Mouse (Mus musculus) MEL (cell line): ENCODE results near the gene Scn1a. TPM values are rescaled to one million over a fixed set of nuclear protein-coding genes. Genes with fewer than 3 reads are reported as not detected.

Experiments used
- DNase-seq: peaks from one replicate; pipeline ENCODE4 v3.0.0; 2011; ENCODE audit warnings: low read depth, low spot score
- H3K27ac ChIP-seq: 2 replicates; pipeline ENCODE4 v1.5.1; 2012; ENCODE audit warnings: low read depth, mild to moderate bottlenecking, control low read depth, low read length, moderate library complexity; ENCODE audit not compliant: control insufficient read depth
- H3K27me3 ChIP-seq, 2 experiments: fragments of 150-350 bp in 1 of 2; sonication (generic) in 1 of 2; 2 replicates each; pipeline ENCODE4 v1.6.1; 2012; ENCODE audit warnings: low read length in 2 of 2, mild to moderate bottlenecking in 2 of 2, improper control_type of control experiment in 1 of 2, moderate library complexity in 1 of 2; ENCODE audit not compliant: insufficient read depth in 2 of 2, control insufficient read depth in 1 of 2
- H3K36me3 ChIP-seq, 2 experiments: 2 replicates each; pipeline ENCODE4 v1.6.1; 2012 to 2014; ENCODE audit warnings: low read length in 2 of 2, improper control_type of control experiment in 1 of 2, inconsistent platforms in 1 of 2, mild to moderate bottlenecking in 1 of 2; ENCODE audit not compliant: insufficient read depth in 2 of 2, control insufficient read depth in 1 of 2
- H3K4me1 ChIP-seq, 2 experiments: fragments of 150-350 bp in 1 of 2; sonication (generic) in 1 of 2; 2 replicates each; pipeline ENCODE4 v1.6.1; 2012; ENCODE audit warnings: low read length in 2 of 2, improper control_type of control experiment in 1 of 2, mild to moderate bottlenecking in 1 of 2; ENCODE audit not compliant: insufficient read depth in 2 of 2, control insufficient read depth in 1 of 2
- H3K4me3 ChIP-seq, 2 experiments: fragments of 150-350 bp in 1 of 2; sonication (generic) in 1 of 2; 2 replicates each; pipeline ENCODE4 v1.5.1; 2012; ENCODE audit warnings: low read depth in 2 of 2, low read length in 2 of 2, mild to moderate bottlenecking in 2 of 2, moderate library complexity in 2 of 2, control low read depth in 1 of 2, improper control_type of control experiment in 1 of 2; ENCODE audit not compliant: control insufficient read depth in 1 of 2, insufficient read depth in 1 of 2
- H3K79me2 ChIP-seq: 2 replicates; pipeline ENCODE4 v1.6.1; 2012; ENCODE audit warnings: mild to moderate bottlenecking, low read length, moderate library complexity; ENCODE audit not compliant: control insufficient read depth, poor library complexity, insufficient read depth
- H3K9ac ChIP-seq: 2 replicates; pipeline ENCODE4 v1.6.1; 2012; ENCODE audit warnings: low read depth, mild to moderate bottlenecking, control low read depth, low read length, moderate library complexity; ENCODE audit not compliant: control insufficient read depth, poor library complexity, severe bottlenecking
- H3K9me3 ChIP-seq: fragments of 150-350 bp; sonication (generic); replicated peaks from 2 replicates; pipeline ENCODE4 v1.6.1; 2012; ENCODE audit warnings: mild to moderate bottlenecking, low read length, improper control_type of control experiment, moderate library complexity; ENCODE audit not compliant: insufficient read depth
- CHD1 ChIP-seq: IDR thresholded peaks from 2 replicates; pipeline ENCODE4 v1.6.1; 2012; ENCODE audit warnings: low read depth, mild to moderate bottlenecking, inconsistent platforms, low read length, improper control_type of control experiment
- EP300 ChIP-seq, 2 experiments: IDR thresholded peaks; 2 replicates each; pipeline ENCODE4 v1.6.1; 2011; ENCODE audit warnings: improper control_type of control experiment in 2 of 2, low read length in 2 of 2, low read depth in 1 of 2, mild to moderate bottlenecking in 1 of 2
- GABPA ChIP-seq: IDR thresholded peaks from 2 replicates; pipeline ENCODE4 v1.6.1; 2012; ENCODE audit warnings: low read depth, mild to moderate bottlenecking, inconsistent platforms, low read length, improper control_type of control experiment, moderate library complexity
- GATA1 ChIP-seq: IDR thresholded peaks from 2 replicates; pipeline ENCODE4 v1.6.1; 2011; ENCODE audit warnings: low read depth, low read length, improper control_type of control experiment
- HCFC1 ChIP-seq: IDR thresholded peaks from 2 replicates; pipeline ENCODE4 v1.6.1; 2012; ENCODE audit warnings: low read depth, mild to moderate bottlenecking, inconsistent platforms, low read length, improper control_type of control experiment, moderate library complexity
- JUND ChIP-seq: IDR thresholded peaks from 2 replicates; pipeline ENCODE4 v1.6.1; 2011; ENCODE audit warnings: low read depth, mild to moderate bottlenecking, improper control_type of control experiment, low read length
- MAFK ChIP-seq: IDR thresholded peaks from 2 replicates; pipeline ENCODE4 v1.6.1; 2011; ENCODE audit warnings: low read depth, mild to moderate bottlenecking, low read length, improper control_type of control experiment, borderline replicate concordance
- MAX ChIP-seq: IDR thresholded peaks from 2 replicates; pipeline ENCODE4 v1.6.1; 2011; ENCODE audit warnings: low read length, improper control_type of control experiment
- MYC ChIP-seq: IDR thresholded peaks from 2 replicates; pipeline ENCODE4 v1.6.1; 2011; ENCODE audit warnings: low read depth, mild to moderate bottlenecking, low read length, improper control_type of control experiment, moderate library complexity
- NELFE ChIP-seq: IDR thresholded peaks from 2 replicates; pipeline ENCODE4 v1.6.1; 2011; ENCODE audit warnings: low read depth, low read length, improper control_type of control experiment
- POLR2AphosphoS2 ChIP-seq: IDR thresholded peaks from 2 replicates; pipeline ENCODE4 v1.6.1; 2011; ENCODE audit warnings: low read length, improper control_type of control experiment
- POLR2AphosphoS5 ChIP-seq: IDR thresholded peaks from 2 replicates; pipeline ENCODE4 v1.6.1; 2012; ENCODE audit warnings: low read depth, borderline replicate concordance, mild to moderate bottlenecking, inconsistent platforms, low read length, moderate library complexity, mixed read lengths
- RCOR1 ChIP-seq: IDR thresholded peaks from 2 replicates; pipeline ENCODE4 v1.6.1; 2012; ENCODE audit warnings: low read depth, mild to moderate bottlenecking, inconsistent platforms, low read length, improper control_type of control experiment
- SIN3A ChIP-seq: IDR thresholded peaks from 2 replicates; pipeline ENCODE4 v1.6.1; 2012; ENCODE audit warnings: low read length, improper control_type of control experiment, inconsistent platforms
- TAL1 ChIP-seq: IDR thresholded peaks from 2 replicates; pipeline ENCODE4 v1.6.1; 2012; ENCODE audit warnings: mild to moderate bottlenecking, inconsistent platforms, low read length, moderate library complexity, mixed read lengths
- TBP ChIP-seq: IDR thresholded peaks from 2 replicates; pipeline ENCODE4 v1.8.0; 2011; ENCODE audit warnings: low read depth, low read length, improper control_type of control experiment
- TCF12 ChIP-seq: IDR thresholded peaks from 2 replicates; pipeline ENCODE4 v1.6.1; 2014; ENCODE audit warnings: low read depth, mild to moderate bottlenecking, inconsistent platforms, low read length, improper control_type of control experiment, moderate library complexity
- UBTF ChIP-seq: IDR thresholded peaks from 2 replicates; pipeline ENCODE4 v1.6.1; 2012; ENCODE audit warnings: low read depth, mild to moderate bottlenecking, inconsistent platforms, low read length, improper control_type of control experiment, moderate library complexity, borderline replicate concordance; ENCODE audit not compliant: insufficient read depth
- ZC3H11A ChIP-seq: IDR thresholded peaks from 2 replicates; pipeline ENCODE4 v1.6.1; 2012; ENCODE audit warnings: low read depth, mild to moderate bottlenecking, inconsistent platforms, low read length, improper control_type of control experiment
- ZKSCAN1 ChIP-seq: IDR thresholded peaks from 2 replicates; pipeline ENCODE4 v1.6.1; 2012; ENCODE audit warnings: low read depth, mild to moderate bottlenecking, inconsistent platforms, low read length, improper control_type of control experiment, moderate library complexity
- polyA plus RNA-seq, 2 experiments: library from polyadenylated mRNA; stranded (reverse) in 1 of 2; unstranded in 1 of 2; fragments of >175 nt in 1 of 2; fragments of >200 nt in 1 of 2; gene quantifications; 2 replicates each; pipeline versions ENCODE4 v1.2.1 to v1.2.4; 2012; ENCODE audit warnings: low replicate concordance in 2 of 2, low read depth in 1 of 2; ENCODE audit not compliant: insufficient read length in 2 of 2, insufficient read depth in 1 of 2, missing spikeins in 1 of 2
- total RNA-seq: library from RNA; depleted of rRNA; stranded (reverse); fragments of 300-350 nt; gene quantifications from 2 replicates; pipeline ENCODE4 v1.2.3, GENCODE M21; 2012

Gene Scn1a
- total and polyA plus RNA-seq, 3 experiments, result not detected

DNA sequence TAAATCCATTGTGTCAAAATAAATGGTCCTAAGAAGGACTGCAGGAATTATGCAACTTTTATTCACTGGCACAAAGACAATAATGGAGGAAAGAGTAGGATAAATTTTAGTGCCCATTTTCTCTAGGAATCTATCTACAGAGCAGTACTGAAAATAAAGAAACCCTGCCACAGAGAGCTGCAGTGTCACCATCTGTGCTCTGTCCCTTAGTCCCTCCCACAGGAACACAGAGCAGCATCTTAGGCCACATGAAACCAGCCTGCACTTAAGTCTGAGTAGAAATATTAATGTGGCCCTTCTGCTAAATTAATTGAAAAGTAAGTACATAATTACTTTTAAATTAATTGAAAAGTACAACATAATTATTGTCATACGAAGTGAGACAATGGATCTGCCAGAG lies 196.6 kb downstream of the Scn1a start:
- H3K36me3 ChIP-seq, result no peaks in the 10 kb centered on the region
- no peaks in the 10 kb centered on the region for H3K79me2 ChIP-seq
- H3K9ac ChIP-seq, result no peak overlapping the region
- no peak for DNase-seq
- no peaks in the 10 kb centered on the region for H3K9me3 ChIP-seq
- no peaks in the 10 kb centered on the region for H3K27me3 ChIP-seq
- H3K27ac ChIP-seq, result no peak overlapping the region
- no peak for TF ChIP-seq ZKSCAN1
- no peak overlapping the region for H3K4me3 ChIP-seq
- H3K4me1 ChIP-seq, result no peaks in the 10 kb centered on the region

- DNase-seq, result no peak
- H3K4me3 ChIP-seq, result no peak overlapping the region
- no peak overlapping the region for H3K9ac ChIP-seq
- TF ChIP-seq MAX, result no peak
- no peak for TF ChIP-seq HCFC1
- TF ChIP-seq MAFK, result no peak
- TF ChIP-seq NELFE, result no peak
- TF ChIP-seq RCOR1, result no peak
- TF ChIP-seq TBP, result no peak
- no peak for TF ChIP-seq POLR2AphosphoS5
- no peak for TF ChIP-seq TCF12
- no peak for TF ChIP-seq GATA1
- no peak for TF ChIP-seq CHD1
- no peak for TF ChIP-seq JUND
- no peak for TF ChIP-seq ZC3H11A
- TF ChIP-seq MYC, result no peak
- TF ChIP-seq POLR2AphosphoS2, result no peak
- no peak for TF ChIP-seq SIN3A
- TF ChIP-seq TAL1, result no peak
- no peak for TF ChIP-seq EP300 (IDR thresholded peaks at IDR 0.05; ENCODE audit: low read depth in 1 of 2, low read length in 2 of 2)
- TF ChIP-seq UBTF, result no peak
- TF ChIP-seq GABPA, result no peak
- TF ChIP-seq, all 39 proteins: peak for 0
- Histone ChIP-seq H3K27ac (no peak overlapping the region), H3K9me3 (no peaks in the 10 kb centered on the region), H3K36me3 (no peaks in the 10 kb centered on the region), H3K4me1 (no peaks in the 10 kb centered on the region), H3K79me2 (no peaks in the 10 kb centered on the region), H3K27me3 (no peaks in the 10 kb centered on the region)
Observed at GRCm38 (mm10) chr2:66240334-66240733, 200.3 kb downstream of the Scn1a start.
